Mouse (Mus musculus): ENCODE measurements at regions not wholly inside any gene's neighbourhood (a gene's known extent, or its start where the extent isn't known, plus 50 kb on each side); places are given as distances from the start of the nearest gene placed in this dataset.

- no peak for DNase-seq (ENCODE audit: low spot score)
- H3K36me3 ChIP-seq (ENCODE audit: insufficient read depth, low read length), result no peaks in the 10 kb centered on the region
- no peaks in the 10 kb centered on the region for H3K27me3 ChIP-seq (ENCODE audit: insufficient read depth, low read length)
- no peak overlapping the region for H3K9ac ChIP-seq (replicated peaks; ENCODE audit: low read length, poor library complexity, severe bottlenecking)
- no peak for TF ChIP-seq CTCF (IDR thresholded peaks at IDR 0.05)
- H3K4me1 ChIP-seq (ENCODE audit: insufficient read depth, low read length), result no peaks in the 10 kb centered on the region
- WGBS, result 89% methylated on average over 1 of the region's 1 CpGs
- H3K4me2 ChIP-seq (ENCODE audit: low read depth, low read length, poor library complexity, severe bottlenecking), result no peak overlapping the region
- no peak overlapping the region for H3K27ac ChIP-seq (ENCODE audit: low read depth, low read length)
- no peak for ATAC-seq (ENCODE audit: low FRiP score)
- no peak overlapping the region for H3K4me3 ChIP-seq (ENCODE audit: low read depth, low read length)
- no peaks in the 10 kb centered on the region for H3K9me3 ChIP-seq (ENCODE audit: low read length)
Observed at GRCm38 (mm10) chr16:68338970-68339369, 718.3 kb upstream of the Cadm2 start.

Measured in midbrain, postnatal 0 days (tissue).